9 mouse cellular contexts compared by ENCODE assay signal in the genomic region with DNA sequence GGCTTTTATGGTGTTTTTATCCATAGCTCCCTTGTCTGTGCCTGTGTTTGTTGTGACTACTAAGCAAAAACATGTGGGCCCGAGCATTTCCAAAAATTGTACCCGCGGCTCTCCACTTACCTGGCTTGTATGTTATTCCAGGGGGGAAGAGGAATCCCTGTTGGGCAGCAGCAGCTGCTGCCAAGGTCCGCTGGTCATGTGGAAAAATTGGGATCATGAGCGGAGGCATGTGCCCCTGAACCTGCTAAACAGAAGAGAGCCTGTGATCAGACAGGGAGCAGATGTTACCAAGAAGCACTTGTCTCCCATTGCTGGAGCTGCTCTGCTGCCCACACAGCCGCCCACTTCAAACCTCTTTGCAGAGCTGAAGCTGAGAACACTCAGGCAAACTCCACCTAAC.
A peak's percentile ranks its signal among the peaks of the same experiment; 100 is the strongest.
DNase-seq lines count a peak whose midpoint lies in the region; ATAC-seq lines count a peak whose summit lies in the region.
"Had no signal": no experiment of that assay in that cellular context is flagged by ENCODE, and none has a peak within 500 bp of the region (broad histone marks: within the 10 kb centered on the region; RNA-seq: fewer than 3 reads in every experiment).

No protein-coding gene starts in this region.

- no peak overlapping the region for H3K27ac ChIP-seq in hindbrain, embryonic 11.5 days (ENCODE audit: low read depth, low read length)
- H3K27ac ChIP-seq in hindbrain, embryonic 14.5 days = no peak overlapping the region
- H3K27ac ChIP-seq in embryonic facial prominence, embryonic 13.5 days = peak overlapping the region; percentile 39; the same call in 1 of the 2 replicates
- H3K27ac ChIP-seq: forebrain, embryonic 15.5 days had no signal

- no peak for ATAC-seq in hindbrain, embryonic 11.5 days (ENCODE audit: low FRiP score)
- ATAC-seq in hindbrain, embryonic 14.5 days (ENCODE audit: low FRiP score) = no peak
- ATAC-seq in embryonic facial prominence, embryonic 13.5 days (ENCODE audit: insufficient number of reproducible peaks, insufficient read depth, low FRiP score, low TSS enrichment, low read depth) = no peak
- ATAC-seq in megakaryocyte-erythroid progenitor cell, adult 5-6 weeks (replicated peaks; ENCODE audit: low FRiP score, low TSS enrichment, poor library complexity, severe bottlenecking) = no peak
- ATAC-seq: forebrain, embryonic 15.5 days had no signal

- H3K36me3 ChIP-seq in hindbrain, embryonic 11.5 days (ENCODE audit: control insufficient read depth, insufficient read depth, low read length) = no peaks in the 10 kb centered on the region
- H3K36me3 ChIP-seq in hindbrain, embryonic 14.5 days (replicated peaks; ENCODE audit: control insufficient read depth, insufficient read depth) = no peaks in the 10 kb centered on the region
- no peaks in the 10 kb centered on the region for H3K36me3 ChIP-seq in embryonic facial prominence, embryonic 13.5 days
- H3K36me3 ChIP-seq: forebrain, embryonic 15.5 days; G1E had no signal

- H3K4me1 ChIP-seq in hindbrain, embryonic 11.5 days (replicated peaks; ENCODE audit: control insufficient read depth, insufficient read depth, low read length) = no peaks in the 10 kb centered on the region
- no peaks in the 10 kb centered on the region for H3K4me1 ChIP-seq in hindbrain, embryonic 14.5 days (replicated peaks; ENCODE audit: control insufficient read depth, insufficient read depth, low read length)
- peaks cover 15% of the 10 kb centered on the region for H3K4me1 ChIP-seq in embryonic facial prominence, embryonic 13.5 days

- WGBS in hindbrain, embryonic 11.5 days = 56% methylated on average over 6 of the region's 6 CpGs
- WGBS in hindbrain, embryonic 14.5 days = 55% methylated on average over 6 of the region's 6 CpGs
- WGBS in embryonic facial prominence, embryonic 13.5 days = 31% methylated on average over 6 of the region's 6 CpGs

- no peak overlapping the region for H3K9ac ChIP-seq in hindbrain, embryonic 11.5 days (ENCODE audit: low read depth, low read length)
- no peak overlapping the region for H3K9ac ChIP-seq in hindbrain, embryonic 14.5 days
- H3K9ac ChIP-seq in embryonic facial prominence, embryonic 13.5 days = no peak overlapping the region
- H3K9ac ChIP-seq: forebrain, embryonic 15.5 days had no signal

- peak; percentile 15 for DNase-seq in hindbrain, embryonic 11.5 days (ENCODE audit: low spot score)
- DNase-seq in hindbrain, embryonic 14.5 days (ENCODE audit: low spot score) = no peak
- DNase-seq in kidney, postnatal 14 days = peak; percentile 33
- DNase-seq in mesoderm, embryonic 11.5 days (ENCODE audit: low read depth, low spot score) = peak; percentile 27
- no peak for DNase-seq in spleen, postnatal 10 days (ENCODE audit: low spot score in 2 of 2)

- no peaks in the 10 kb centered on the region for H3K27me3 ChIP-seq in hindbrain, embryonic 11.5 days (ENCODE audit: control insufficient read depth, insufficient read depth, low read length)
- no peaks in the 10 kb centered on the region for H3K27me3 ChIP-seq in hindbrain, embryonic 14.5 days (ENCODE audit: control insufficient read depth, insufficient read depth, low read length)
- no peaks in the 10 kb centered on the region for H3K27me3 ChIP-seq in embryonic facial prominence, embryonic 13.5 days
- H3K27me3 ChIP-seq: forebrain, embryonic 15.5 days had no signal

- H3K4me2 ChIP-seq in hindbrain, embryonic 11.5 days (replicated peaks; ENCODE audit: low read depth, low read length) = no peak overlapping the region
- no peak overlapping the region for H3K4me2 ChIP-seq in hindbrain, embryonic 14.5 days (replicated peaks)
- H3K4me2 ChIP-seq in embryonic facial prominence, embryonic 13.5 days = no peak overlapping the region
- H3K4me2 ChIP-seq: forebrain, embryonic 15.5 days had no signal

- H3K9me3 ChIP-seq in hindbrain, embryonic 11.5 days (ENCODE audit: control insufficient read depth, low read length) = no peaks in the 10 kb centered on the region
- no peaks in the 10 kb centered on the region for H3K9me3 ChIP-seq in hindbrain, embryonic 14.5 days (ENCODE audit: control insufficient read depth, low read length)
- no peaks in the 10 kb centered on the region for H3K9me3 ChIP-seq in embryonic facial prominence, embryonic 13.5 days
- H3K9me3 ChIP-seq: forebrain, embryonic 15.5 days; G1E had no signal

- H3K4me3 ChIP-seq in hindbrain, embryonic 11.5 days (ENCODE audit: low read depth, low read length) = no peak overlapping the region
- H3K4me3 ChIP-seq in hindbrain, embryonic 14.5 days (replicated peaks; ENCODE audit: low read length) = no peak overlapping the region
- no peak overlapping the region for H3K4me3 ChIP-seq in embryonic facial prominence, embryonic 13.5 days
- H3K4me3 ChIP-seq: forebrain, embryonic 15.5 days had no signal

Comparison
In these comparisons a context has a peak if more than half of its experiments do, and no peak if none do; other contexts are left out.
1. DNase-seq: peak in hindbrain, embryonic 11.5 days (single experiment), kidney, postnatal 14 days (single experiment) and mesoderm, embryonic 11.5 days (single experiment); none in hindbrain, embryonic 14.5 days (single experiment) and spleen, postnatal 10 days (0 of 2).